Mouse (Mus musculus): ENCODE measurements around the gene Adamts8. TPM values are rescaled to one million over a fixed set of nuclear protein-coding genes. Genes with fewer than 3 reads are reported as not detected.
A peak's percentile ranks its signal among the peaks of the same experiment; 100 is the strongest.

Adamts8 gene
- polyA plus RNA-seq, 1 experiment from 2014 or later = 4.1 TPM

GRCm38 (mm10) chr9:30934827-30935226 lies 7.5 kb upstream of the Adamts8 start:
- ATAC-seq (ENCODE audit: low read depth) (no peak), DNase-seq (ENCODE audit: low spot score) (no peak)
- Histone ChIP-seq H3K27ac (replicated peaks; ENCODE audit: low read depth, low read length) (no peak overlapping the region), H3K27me3 (replicated peaks; ENCODE audit: control insufficient read depth, insufficient read depth, low read length) (no peaks in the 10 kb centered on the region), H3K36me3 (ENCODE audit: control insufficient read depth, insufficient read depth, low read length) (no peaks in the 10 kb centered on the region), H3K9me3 (ENCODE audit: control insufficient read depth, low read length) (no peaks in the 10 kb centered on the region), H3K4me3 (ENCODE audit: low read depth, low read length) (no peak overlapping the region), H3K4me1 (ENCODE audit: control insufficient read depth, insufficient read depth, low read length) (no peaks in the 10 kb centered on the region), H3K4me2 (ENCODE audit: low read depth, low read length) (no peak overlapping the region), H3K9ac (ENCODE audit: low read depth, low read length) (no peak overlapping the region)
- 50% methylated on average over 6 of the region's 6 CpGs for WGBS

- ATAC-seq (ENCODE audit: low read depth) = peak; percentile 78
- peak overlapping the region; percentile 38 for H3K4me2 ChIP-seq (ENCODE audit: low read depth, low read length)
- no peak overlapping the region for H3K9ac ChIP-seq (ENCODE audit: low read depth, low read length)
- H3K27me3 ChIP-seq (replicated peaks; ENCODE audit: control insufficient read depth, insufficient read depth, low read length) = peaks cover 15% of the 10 kb centered on the region
- peak; percentile 89 for DNase-seq (ENCODE audit: low spot score)
- H3K27ac ChIP-seq (replicated peaks; ENCODE audit: low read depth, low read length) = no peak overlapping the region
- H3K4me3 ChIP-seq (ENCODE audit: low read depth, low read length) = no peak overlapping the region
- no peaks in the 10 kb centered on the region for H3K9me3 ChIP-seq (ENCODE audit: control insufficient read depth, low read length)
- no peaks in the 10 kb centered on the region for H3K36me3 ChIP-seq (ENCODE audit: control insufficient read depth, insufficient read depth, low read length)
- WGBS = 27% methylated on average over 9 of the region's 9 CpGs
- H3K4me1 ChIP-seq (ENCODE audit: control insufficient read depth, insufficient read depth, low read length) = no peaks in the 10 kb centered on the region
Observed at GRCm38 (mm10) chr9:30936674-30937438, 5.5 kb upstream of the Adamts8 start.

- Histone ChIP-seq H3K4me2 (ENCODE audit: low read depth, low read length) (no peak overlapping the region), H3K9ac (ENCODE audit: low read depth, low read length) (no peak overlapping the region), H3K9me3 (ENCODE audit: control insufficient read depth, low read length) (no peaks in the 10 kb centered on the region), H3K36me3 (ENCODE audit: control insufficient read depth, insufficient read depth, low read length) (no peaks in the 10 kb centered on the region), H3K4me1 (ENCODE audit: control insufficient read depth, insufficient read depth, low read length) (no peaks in the 10 kb centered on the region), H3K27me3 (replicated peaks; ENCODE audit: control insufficient read depth, insufficient read depth, low read length) (peaks cover 49% of the 10 kb centered on the region), H3K4me3 (ENCODE audit: low read depth, low read length) (no peak overlapping the region), H3K27ac (replicated peaks; ENCODE audit: low read depth, low read length) (no peak overlapping the region)
- 6% methylated on average over 6 of the region's 6 CpGs for WGBS
- ATAC-seq (ENCODE audit: low read depth) (peak; percentile 62), DNase-seq (ENCODE audit: low spot score) (peak; percentile 91)
Observed at GRCm38 (mm10) chr9:30940328-30940727, 2.0 kb upstream of the Adamts8 start.

- ATAC-seq (ENCODE audit: low read depth) (no peak), DNase-seq (ENCODE audit: low spot score) (no peak)
- H3K4me2 ChIP-seq (ENCODE audit: low read depth, low read length) = peak overlapping the region; percentile 100
- H3K9me3 ChIP-seq (ENCODE audit: control insufficient read depth, low read length) = no peaks in the 10 kb centered on the region
- H3K9ac ChIP-seq (ENCODE audit: low read depth, low read length) = peak overlapping the region; percentile 65
- H3K4me1 ChIP-seq (ENCODE audit: control insufficient read depth, insufficient read depth, low read length) = no peaks in the 10 kb centered on the region
- peak overlapping the region; percentile 64 for H3K4me3 ChIP-seq (ENCODE audit: low read depth, low read length)
- no peaks in the 10 kb centered on the region for H3K36me3 ChIP-seq (ENCODE audit: control insufficient read depth, insufficient read depth, low read length)
- peaks cover 55% of the 10 kb centered on the region for H3K27me3 ChIP-seq (replicated peaks; ENCODE audit: control insufficient read depth, insufficient read depth, low read length)
- 0% methylated on average over 14 of the region's 14 CpGs for WGBS
- no peak overlapping the region for H3K27ac ChIP-seq (replicated peaks; ENCODE audit: low read depth, low read length)
Observed at GRCm38 (mm10) chr9:30943341-30943740, 979 bp downstream of the Adamts8 start.

- H3K4me3 ChIP-seq (ENCODE audit: low read depth, low read length) = no peak overlapping the region
- ATAC-seq (ENCODE audit: low read depth) (no peak), DNase-seq (ENCODE audit: low spot score) (no peak)
- H3K27ac ChIP-seq (replicated peaks; ENCODE audit: low read depth, low read length) = no peak overlapping the region
- H3K9me3 ChIP-seq (ENCODE audit: control insufficient read depth, low read length) = no peaks in the 10 kb centered on the region
- no peaks in the 10 kb centered on the region for H3K36me3 ChIP-seq (ENCODE audit: control insufficient read depth, insufficient read depth, low read length)
- peaks cover 55% of the 10 kb centered on the region for H3K27me3 ChIP-seq (replicated peaks; ENCODE audit: control insufficient read depth, insufficient read depth, low read length)
- H3K4me2 ChIP-seq (ENCODE audit: low read depth, low read length) = peak overlapping the region; percentile 100; the same call in 1 of the 2 replicates
- H3K9ac ChIP-seq (ENCODE audit: low read depth, low read length) = no peak overlapping the region
- H3K4me1 ChIP-seq (ENCODE audit: control insufficient read depth, insufficient read depth, low read length) = no peaks in the 10 kb centered on the region
- 29% methylated on average over 1 of the region's 1 CpGs for WGBS
Observed at GRCm38 (mm10) chr9:30944234-30944633, 1.9 kb downstream of the Adamts8 start.

- Histone ChIP-seq H3K4me3 (ENCODE audit: low read depth, low read length) (no peak overlapping the region), H3K4me2 (ENCODE audit: low read depth, low read length) (no peak overlapping the region), H3K27ac (replicated peaks; ENCODE audit: low read depth, low read length) (no peak overlapping the region), H3K4me1 (ENCODE audit: control insufficient read depth, insufficient read depth, low read length) (peaks cover 3% of the 10 kb centered on the region; the same call in 1 of the 2 replicates), H3K36me3 (ENCODE audit: control insufficient read depth, insufficient read depth, low read length) (no peaks in the 10 kb centered on the region), H3K27me3 (replicated peaks; ENCODE audit: control insufficient read depth, insufficient read depth, low read length) (peaks cover 55% of the 10 kb centered on the region), H3K9me3 (ENCODE audit: control insufficient read depth, low read length) (no peaks in the 10 kb centered on the region), H3K9ac (ENCODE audit: low read depth, low read length) (no peak overlapping the region)
- ATAC-seq (ENCODE audit: low read depth) = no peak
- DNase-seq (ENCODE audit: low spot score) = no peak
- WGBS = 46% methylated on average over 1 of the region's 1 CpGs
Observed at GRCm38 (mm10) chr9:30945276-30945675, 2.9 kb downstream of the Adamts8 start.

- Histone ChIP-seq H3K27ac (replicated peaks; ENCODE audit: low read depth, low read length) (no peak overlapping the region), H3K4me1 (ENCODE audit: control insufficient read depth, insufficient read depth, low read length) (peaks cover 6% of the 10 kb centered on the region; the same call in 1 of the 2 replicates), H3K27me3 (replicated peaks; ENCODE audit: control insufficient read depth, insufficient read depth, low read length) (peaks cover 15% of the 10 kb centered on the region), H3K9me3 (ENCODE audit: control insufficient read depth, low read length) (no peaks in the 10 kb centered on the region), H3K4me2 (ENCODE audit: low read depth, low read length) (no peak overlapping the region), H3K9ac (ENCODE audit: low read depth, low read length) (no peak overlapping the region), H3K4me3 (ENCODE audit: low read depth, low read length) (no peak overlapping the region), H3K36me3 (ENCODE audit: control insufficient read depth, insufficient read depth, low read length) (no peaks in the 10 kb centered on the region)
- 78% methylated on average over 3 of the region's 3 CpGs for WGBS
- no peak for ATAC-seq (ENCODE audit: low read depth)
- no peak for DNase-seq (ENCODE audit: low spot score)
Observed at GRCm38 (mm10) chr9:30949422-30949821, 7.1 kb downstream of the Adamts8 start.

- Histone ChIP-seq H3K36me3 (ENCODE audit: control insufficient read depth, insufficient read depth, low read length) (no peaks in the 10 kb centered on the region), H3K4me1 (ENCODE audit: control insufficient read depth, insufficient read depth, low read length) (peaks cover 6% of the 10 kb centered on the region; the same call in 1 of the 2 replicates), H3K9me3 (ENCODE audit: control insufficient read depth, low read length) (no peaks in the 10 kb centered on the region), H3K9ac (ENCODE audit: low read depth, low read length) (no peak overlapping the region), H3K27me3 (replicated peaks; ENCODE audit: control insufficient read depth, insufficient read depth, low read length) (peaks cover 10% of the 10 kb centered on the region), H3K4me3 (ENCODE audit: low read depth, low read length) (no peak overlapping the region), H3K27ac (replicated peaks; ENCODE audit: low read depth, low read length) (no peak overlapping the region), H3K4me2 (ENCODE audit: low read depth, low read length) (no peak overlapping the region)
- ATAC-seq (ENCODE audit: low read depth) (no peak), DNase-seq (ENCODE audit: low spot score) (peak; percentile 36)
- WGBS = 60% methylated on average over 4 of the region's 4 CpGs
Observed at GRCm38 (mm10) chr9:30949971-30950370, 7.6 kb downstream of the Adamts8 start.

- Histone ChIP-seq H3K27ac (replicated peaks; ENCODE audit: low read depth, low read length) (no peak overlapping the region), H3K36me3 (ENCODE audit: control insufficient read depth, insufficient read depth, low read length) (no peaks in the 10 kb centered on the region), H3K4me1 (ENCODE audit: control insufficient read depth, insufficient read depth, low read length) (peaks cover 6% of the 10 kb centered on the region; the same call in 1 of the 2 replicates), H3K9me3 (ENCODE audit: control insufficient read depth, low read length) (no peaks in the 10 kb centered on the region), H3K4me2 (ENCODE audit: low read depth, low read length) (no peak overlapping the region), H3K27me3 (replicated peaks; ENCODE audit: control insufficient read depth, insufficient read depth, low read length) (peaks cover 4% of the 10 kb centered on the region; the same call in 1 of the 2 replicates), H3K4me3 (ENCODE audit: low read depth, low read length) (no peak overlapping the region), H3K9ac (ENCODE audit: low read depth, low read length) (no peak overlapping the region)
- DNase-seq (ENCODE audit: low spot score) = peak; percentile 58
- WGBS = 36% methylated on average over 4 of the region's 4 CpGs
- no peak for ATAC-seq (ENCODE audit: low read depth)
Observed at GRCm38 (mm10) chr9:30950592-30950991, 8.2 kb downstream of the Adamts8 start.
